Mouse (Mus musculus) left cerebral cortex, postnatal 36 days (tissue): ENCODE measurements around the gene Gjd3. TPM values are rescaled to one million over a fixed set of nuclear protein-coding genes. Genes with fewer than 3 reads are reported as not detected.
"Not testable (repeated sequence)": the region's sequence is repeated elsewhere in the genome, so short reads cannot be mapped to it uniquely, and the experiment has no call there.

Experiments used
- DNase-seq, 2 experiments: peaks; one replicate each; pipeline ENCODE4 v3.0.0; 2021 to 2022; ENCODE audit warnings: low spot score in 2 of 2, mixed read lengths in 1 of 2
- intact Hi-C: fragments of 180-260 bp; cut with DNase I; formaldehyde crosslinking; loops from one replicate; pipeline ENCODE4 v1.15.1; 2025
- total RNA-seq, 2 experiments: library from RNA; stranded (reverse); gene quantifications; 2 replicates each; pipeline ENCODE4 v1.2.3; 2021

The Gjd3 gene
- total RNA-seq: 1 to 10 TPM; 2.0 TPM

GRCm38 (mm10) chr11:98982773-98983133 is at the start of gene Gjd3:
TSS of gene Gjd3 (minus strand) at chr11:98983016.
- no peak for DNase-seq
- intact Hi-C loops: loop anchor here (2.0 to 5.0 kb wide), 2 partner anchors 55 to 168 kb away; no protein-coding TSS in a partner anchor

- intact Hi-C loops: no loop called here
Observed at GRCm38 (mm10) chr11:99026899-99027440, 44.2 kb upstream of the Gjd3 start.

GRCm38 (mm10) chr11:99025878-99026277 is 43.1 kb upstream of the Gjd3 start:
- intact Hi-C loops: no loop called here
- DNase-seq: no peak

More at GRCm38 (mm10) chr11:99026899-99027440, 44.2 kb upstream of the Gjd3 start:
- DNase-seq: no peak

- DNase-seq: no peak
Observed at GRCm38 (mm10) chr11:99024468-99025134, 41.8 kb upstream of the Gjd3 start.

GRCm38 (mm10) chr11:99023500-99024467 is 41.0 kb upstream of the Gjd3 start, which contains the start of gene Top2a:
TSS of gene Top2a (minus strand) at chr11:99024189.
- DNase-seq: peak; percentile 92 to 96
- intact Hi-C loops: no loop called here

More at GRCm38 (mm10) chr11:99024468-99025134, 41.8 kb upstream of the Gjd3 start:
- intact Hi-C loops: no loop called here

GRCm38 (mm10) chr11:99023094-99023493 is 40.3 kb upstream of the Gjd3 start:
- intact Hi-C loops: no loop called here
- no peak for DNase-seq

GRCm38 (mm10) chr11:99022384-99022933 is 39.6 kb upstream of the Gjd3 start:
- no peak for DNase-seq
- intact Hi-C loops: no loop called here

GRCm38 (mm10) chr11:99019844-99020243 is 37.0 kb upstream of the Gjd3 start:
- intact Hi-C loops: no loop called here
- DNase-seq: no peak

- intact Hi-C loops: no loop called here
- no peak for DNase-seq
Observed at GRCm38 (mm10) chr11:99013856-99014255, 31.0 kb upstream of the Gjd3 start.

- no peak for DNase-seq
- intact Hi-C loops: no loop called here
Observed at GRCm38 (mm10) chr11:99010706-99011105, 27.9 kb upstream of the Gjd3 start.

- no peak for DNase-seq
- intact Hi-C loops: no loop called here
Observed at GRCm38 (mm10) chr11:99010124-99010523, 27.3 kb upstream of the Gjd3 start.

- intact Hi-C loops: no loop called here
- DNase-seq: no peak
Observed at GRCm38 (mm10) chr11:99006788-99007187, 24.0 kb upstream of the Gjd3 start.

GRCm38 (mm10) chr11:98999243-98999642 is 16.4 kb upstream of the Gjd3 start:
- no peak for DNase-seq
- intact Hi-C loops: no loop called here

GRCm38 (mm10) chr11:98998776-98999175 is 16.0 kb upstream of the Gjd3 start:
- intact Hi-C loops: no loop called here
- no peak for DNase-seq

GRCm38 (mm10) chr11:98997659-98998058 is 14.8 kb upstream of the Gjd3 start:
- intact Hi-C loops: no loop called here
- DNase-seq: no peak

- no peak for DNase-seq
- intact Hi-C loops: no loop called here
Observed at GRCm38 (mm10) chr11:98995987-98996386, 13.2 kb upstream of the Gjd3 start.

- DNase-seq: no peak
- intact Hi-C loops: no loop called here
Observed at GRCm38 (mm10) chr11:98990866-98991265, 8.1 kb upstream of the Gjd3 start.

- DNase-seq, intact Hi-C loops: not testable (repeated sequence)
Observed at GRCm38 (mm10) chr11:98988260-98988659, 5.4 kb upstream of the Gjd3 start.

- intact Hi-C loops: no loop called here
- no peak for DNase-seq
Observed at GRCm38 (mm10) chr11:98985542-98985941, 2.7 kb upstream of the Gjd3 start.

GRCm38 (mm10) chr11:98983551-98983950 is 735 bp upstream of the Gjd3 start:
- DNase-seq: no peak
- intact Hi-C loops: loop anchor here (2.0 to 5.0 kb wide), 2 partner anchors 54 to 167 kb away; no protein-coding TSS in a partner anchor
